Mouse (Mus musculus): ENCODE results near the gene Trpm3. TPM values are rescaled to one million over a fixed set of nuclear protein-coding genes. Genes with fewer than 3 reads are reported as not detected.

Gene Trpm3
- polyA plus RNA-seq, 1 experiment from 2014 or later, result 48.4 TPM

DNA sequence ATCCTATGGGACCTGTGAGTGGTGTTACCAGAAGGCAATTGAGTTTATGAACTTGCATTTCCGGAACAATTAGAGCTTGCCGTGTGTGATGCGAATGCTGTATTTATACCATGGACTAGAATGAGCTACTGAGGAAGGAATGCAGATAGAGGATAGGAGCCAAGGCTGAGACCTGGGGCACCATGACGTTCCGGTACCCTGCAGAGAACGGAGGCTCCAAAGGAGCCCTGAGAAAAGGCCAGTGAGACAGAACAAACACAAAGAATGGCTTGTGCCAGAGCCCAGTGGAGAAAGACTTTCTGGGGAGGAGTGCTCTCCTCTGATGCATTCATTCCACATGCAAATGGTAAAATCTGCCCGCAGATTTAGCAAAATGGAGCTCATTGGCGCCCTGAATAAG lies 682.9 kb downstream of the Trpm3 start:
- H3K4me1 ChIP-seq (replicated peaks; ENCODE audit: control insufficient read depth, insufficient read depth, low read length), result peaks cover 8% of the 10 kb centered on the region
- no peak overlapping the region for H3K27ac ChIP-seq
- ATAC-seq (ENCODE audit: low FRiP score) (no peak), DNase-seq (ENCODE audit: low spot score) (no peak)
- H3K36me3 ChIP-seq (replicated peaks; ENCODE audit: control insufficient read depth, insufficient read depth), result no peaks in the 10 kb centered on the region
- no peak overlapping the region for H3K4me3 ChIP-seq (replicated peaks; ENCODE audit: low read length)
- H3K9ac ChIP-seq, result no peak overlapping the region
- no peaks in the 10 kb centered on the region for H3K9me3 ChIP-seq (ENCODE audit: control insufficient read depth, low read length)
- H3K27me3 ChIP-seq (ENCODE audit: control insufficient read depth, insufficient read depth, low read length), result no peaks in the 10 kb centered on the region; the same call in 1 of the 2 replicates
- no peak overlapping the region for H3K4me2 ChIP-seq (replicated peaks)
- 66% methylated on average over 8 of the region's 8 CpGs for WGBS

DNA sequence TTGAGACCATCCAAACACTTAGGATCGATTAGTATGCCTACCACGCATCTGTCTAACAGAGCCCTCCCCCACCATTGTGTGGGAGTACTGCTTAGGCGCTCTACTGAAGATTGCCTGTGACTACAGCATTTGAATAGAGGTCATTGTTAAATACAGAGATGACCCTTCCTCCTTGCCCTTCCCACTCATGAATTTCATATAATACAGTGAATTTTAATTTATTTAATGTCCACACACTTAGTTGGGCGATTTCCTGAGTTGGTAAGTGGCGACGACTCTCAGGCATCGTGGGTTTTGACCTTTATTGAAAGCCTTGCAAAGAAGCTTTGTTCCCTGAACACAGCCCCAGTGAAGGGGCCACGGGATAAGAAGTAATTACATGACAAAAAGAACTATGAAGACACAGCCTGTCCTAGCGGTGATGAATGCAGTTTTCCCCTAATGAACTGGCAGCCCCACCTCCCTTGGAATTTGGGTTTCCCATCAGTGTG lies 684.7 kb downstream of the Trpm3 start:
- DNase-seq (ENCODE audit: low spot score), result no peak
- ATAC-seq (ENCODE audit: low FRiP score), result no peak
- WGBS, result 8% methylated on average over 9 of the region's 9 CpGs

DNA sequence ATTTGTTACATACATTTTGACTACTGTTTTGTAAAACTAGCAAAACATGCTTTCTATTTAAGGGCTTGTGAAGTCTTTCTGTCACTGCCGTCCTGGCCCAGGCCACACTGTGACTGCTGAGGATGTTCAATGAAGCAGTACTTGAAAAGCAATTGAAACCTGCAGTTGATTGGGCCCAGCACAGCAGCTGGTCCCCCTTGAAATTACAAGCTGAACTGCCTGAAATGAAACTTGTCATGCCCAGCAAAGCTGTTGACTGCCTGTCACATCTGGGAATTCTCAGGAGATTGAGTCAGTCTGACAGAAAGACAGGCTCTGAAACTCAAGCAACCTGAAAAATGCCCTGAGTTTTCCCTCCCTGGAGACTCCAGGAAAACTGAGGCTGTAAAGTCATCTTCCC lies 687.0 kb downstream of the Trpm3 start:
- WGBS, result 21% methylated on average over 1 of the region's 1 CpGs

More for the DNA sequence above, 684.7 kb downstream of the Trpm3 start:
- Histone ChIP-seq H3K4me2 (replicated peaks) (no peak overlapping the region), H3K4me3 (replicated peaks; ENCODE audit: low read length) (no peak overlapping the region), H3K27ac (no peak overlapping the region), H3K9me3 (ENCODE audit: control insufficient read depth, low read length) (no peaks in the 10 kb centered on the region), H3K9ac (no peak overlapping the region), H3K36me3 (replicated peaks; ENCODE audit: control insufficient read depth, insufficient read depth) (no peaks in the 10 kb centered on the region), H3K4me1 (replicated peaks; ENCODE audit: control insufficient read depth, insufficient read depth, low read length) (peaks cover 8% of the 10 kb centered on the region), H3K27me3 (ENCODE audit: control insufficient read depth, insufficient read depth, low read length) (no peaks in the 10 kb centered on the region; the same call in 1 of the 2 replicates)

DNA sequence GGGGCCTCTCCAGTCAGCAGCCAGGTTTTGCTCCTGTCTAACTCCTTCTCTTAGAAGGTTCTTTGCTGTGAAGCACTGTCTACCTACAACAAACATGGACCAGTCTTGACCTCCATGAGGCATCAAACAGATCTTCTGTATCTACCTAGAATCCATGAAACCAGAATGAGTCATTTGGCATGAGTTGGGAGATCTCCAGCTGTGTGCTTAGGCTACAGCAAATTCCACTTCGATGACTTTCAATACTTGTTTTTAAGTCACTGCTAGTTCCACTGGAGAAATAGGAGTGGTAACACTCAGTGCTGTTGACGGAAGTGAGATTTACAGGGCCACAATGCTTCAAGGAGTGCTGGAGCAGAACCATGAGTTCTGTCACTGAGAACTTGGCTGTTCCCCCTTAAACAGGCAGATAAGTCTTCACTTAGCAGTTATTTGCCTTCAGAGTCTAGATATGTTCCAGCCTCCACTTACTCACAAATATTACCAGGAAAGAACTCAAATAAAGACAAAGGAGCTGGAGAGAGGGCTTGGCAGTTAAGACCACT lies 689.4 kb downstream of the Trpm3 start:
- H3K4me3 ChIP-seq (replicated peaks; ENCODE audit: low read length), result no peak overlapping the region
- H3K9me3 ChIP-seq (ENCODE audit: control insufficient read depth, low read length), result peaks cover 3% of the 10 kb centered on the region; the same call in 1 of the 2 replicates
- no peak overlapping the region for H3K27ac ChIP-seq
- no peak overlapping the region for H3K4me2 ChIP-seq (replicated peaks)
- no peak overlapping the region for H3K9ac ChIP-seq
- 89% methylated on average over 2 of the region's 2 CpGs for WGBS
- no peaks in the 10 kb centered on the region for H3K27me3 ChIP-seq (ENCODE audit: control insufficient read depth, insufficient read depth, low read length)
- no peaks in the 10 kb centered on the region for H3K36me3 ChIP-seq (replicated peaks; ENCODE audit: control insufficient read depth, insufficient read depth)
- ATAC-seq (ENCODE audit: low FRiP score) (no peak), DNase-seq (ENCODE audit: low spot score) (no peak)
- H3K4me1 ChIP-seq (replicated peaks; ENCODE audit: control insufficient read depth, insufficient read depth, low read length), result peaks cover 7% of the 10 kb centered on the region

More for the DNA sequence above, 687.0 kb downstream of the Trpm3 start:
- H3K27me3 ChIP-seq (ENCODE audit: control insufficient read depth, insufficient read depth, low read length), result no peaks in the 10 kb centered on the region
- H3K4me2 ChIP-seq (replicated peaks), result no peak overlapping the region
- H3K9me3 ChIP-seq (ENCODE audit: control insufficient read depth, low read length), result peaks cover 3% of the 10 kb centered on the region; the same call in 1 of the 2 replicates
- no peak overlapping the region for H3K4me3 ChIP-seq (replicated peaks; ENCODE audit: low read length)
- no peak for DNase-seq (ENCODE audit: low spot score)
- peaks cover 8% of the 10 kb centered on the region for H3K4me1 ChIP-seq (replicated peaks; ENCODE audit: control insufficient read depth, insufficient read depth, low read length)
- H3K36me3 ChIP-seq (replicated peaks; ENCODE audit: control insufficient read depth, insufficient read depth), result no peaks in the 10 kb centered on the region
- ATAC-seq (ENCODE audit: low FRiP score), result peak; percentile 53; the same call in 1 of the 2 replicates
- no peak overlapping the region for H3K27ac ChIP-seq
- H3K9ac ChIP-seq, result no peak overlapping the region

DNA sequence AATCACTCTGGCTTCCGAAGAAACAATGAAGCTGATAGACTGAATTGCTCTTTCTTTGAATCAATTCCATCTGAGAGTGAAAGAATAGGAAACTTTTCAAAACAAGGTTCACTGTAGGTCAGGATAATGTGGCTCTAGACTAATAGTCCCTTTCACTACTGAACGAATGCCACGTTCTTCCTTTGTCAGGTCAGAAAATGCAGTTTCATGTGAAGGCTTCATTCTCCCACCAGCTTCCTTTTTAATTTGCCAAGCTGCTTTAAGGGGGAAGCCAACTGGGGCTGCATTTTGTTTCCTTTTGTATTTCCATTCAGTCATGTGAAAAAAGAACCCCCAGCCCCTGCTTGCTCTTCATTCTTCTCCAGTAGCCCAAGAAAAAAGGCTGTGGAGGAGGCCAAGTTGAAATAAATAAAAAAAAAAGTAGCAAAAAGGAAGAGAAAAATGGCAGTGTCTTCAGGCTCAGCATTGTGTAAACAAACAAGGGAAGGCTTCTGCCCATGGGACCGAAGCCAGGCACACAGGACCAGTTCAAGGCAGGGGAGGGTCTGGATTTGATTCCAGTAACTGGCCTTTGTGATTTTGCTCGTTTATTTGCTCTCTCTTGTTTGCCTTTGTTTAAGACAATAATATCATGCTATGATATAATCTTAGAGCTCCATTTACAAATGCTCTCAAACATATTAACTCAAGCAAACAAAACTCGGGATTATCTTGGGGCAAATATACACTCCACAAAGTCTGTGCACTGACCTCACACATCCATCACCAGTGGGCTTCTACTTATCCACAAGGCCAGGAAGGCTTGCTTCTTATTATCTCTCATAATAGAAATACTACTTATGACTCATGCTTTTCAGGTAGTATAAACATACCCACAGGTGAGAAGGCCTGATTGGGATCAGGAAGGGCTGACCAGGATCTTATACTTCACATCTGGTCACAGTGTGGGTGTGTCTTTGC lies 702.5 kb downstream of the Trpm3 start:
- Histone ChIP-seq H3K36me3 (replicated peaks; ENCODE audit: control insufficient read depth, insufficient read depth) (no peaks in the 10 kb centered on the region), H3K9me3 (ENCODE audit: control insufficient read depth, low read length) (no peaks in the 10 kb centered on the region), H3K4me3 (replicated peaks; ENCODE audit: low read length) (no peak overlapping the region), H3K27ac (no peak overlapping the region), H3K9ac (no peak overlapping the region), H3K27me3 (ENCODE audit: control insufficient read depth, insufficient read depth, low read length) (no peaks in the 10 kb centered on the region; the same call in 1 of the 2 replicates), H3K4me1 (replicated peaks; ENCODE audit: control insufficient read depth, insufficient read depth, low read length) (no peaks in the 10 kb centered on the region), H3K4me2 (replicated peaks) (no peak overlapping the region)
- 22% methylated on average over 6 of the region's 6 CpGs for WGBS
- DNase-seq (ENCODE audit: low spot score) (peak; percentile 47), ATAC-seq (ENCODE audit: low FRiP score) (peak; percentile 55; the same call in 1 of the 2 replicates)

DNA sequence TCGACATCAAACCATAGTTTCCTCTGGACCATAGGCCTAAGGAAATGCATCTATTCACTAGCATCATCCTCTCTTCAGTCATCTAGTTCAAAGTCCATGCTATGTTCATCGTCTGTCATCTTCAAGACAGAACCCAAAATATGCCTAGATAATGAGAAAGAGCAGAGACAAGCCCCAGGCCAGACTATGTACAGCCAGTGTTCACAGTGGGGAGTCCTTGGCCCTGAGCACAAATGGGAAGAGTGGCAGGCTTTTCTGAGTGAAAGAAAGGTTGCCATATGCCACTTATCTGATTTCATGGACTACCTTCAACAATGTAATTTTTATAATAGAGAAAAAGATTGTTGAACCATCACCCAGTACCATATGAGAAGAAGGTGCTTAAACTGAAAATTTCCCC lies 703.9 kb downstream of the Trpm3 start:
- WGBS, result 84% methylated on average over 2 of the region's 2 CpGs
- H3K27ac ChIP-seq, result no peak overlapping the region
- no peaks in the 10 kb centered on the region for H3K36me3 ChIP-seq (replicated peaks; ENCODE audit: control insufficient read depth, insufficient read depth)
- H3K27me3 ChIP-seq (ENCODE audit: control insufficient read depth, insufficient read depth, low read length), result no peaks in the 10 kb centered on the region; the same call in 1 of the 2 replicates
- H3K4me2 ChIP-seq (replicated peaks), result no peak overlapping the region
- peaks cover 3% of the 10 kb centered on the region; the same call in 1 of the 2 replicates for H3K4me1 ChIP-seq (replicated peaks; ENCODE audit: control insufficient read depth, insufficient read depth, low read length)
- no peak for DNase-seq (ENCODE audit: low spot score)
- ATAC-seq (ENCODE audit: low FRiP score), result no peak
- no peaks in the 10 kb centered on the region for H3K9me3 ChIP-seq (ENCODE audit: control insufficient read depth, low read length)
- no peak overlapping the region for H3K4me3 ChIP-seq (replicated peaks; ENCODE audit: low read length)
- no peak overlapping the region for H3K9ac ChIP-seq

DNA sequence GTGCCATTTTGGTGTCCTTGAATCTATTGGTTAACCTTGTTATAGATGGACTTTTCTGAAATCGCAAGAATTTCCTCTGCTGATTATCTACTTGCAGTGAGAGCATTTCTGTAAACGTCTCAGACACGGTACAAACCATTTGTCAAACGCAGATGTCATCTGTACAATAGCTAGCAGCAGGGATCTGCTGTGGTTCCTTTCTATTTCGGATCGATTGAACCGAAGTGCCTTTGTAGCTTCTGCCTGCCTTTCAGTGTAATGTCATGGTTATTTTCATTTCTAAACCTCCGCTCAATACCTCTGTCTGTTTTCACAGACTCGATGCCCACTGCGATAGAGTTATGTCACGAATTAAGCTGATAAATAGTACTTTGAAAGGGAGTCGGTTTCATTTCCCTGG lies 708.9 kb downstream of the Trpm3 start:
- no peak for DNase-seq (ENCODE audit: low spot score)
- H3K36me3 ChIP-seq (replicated peaks; ENCODE audit: control insufficient read depth, insufficient read depth), result no peaks in the 10 kb centered on the region
- peak overlapping the region; percentile 33 for H3K4me2 ChIP-seq (replicated peaks)
- H3K4me3 ChIP-seq (replicated peaks; ENCODE audit: low read length), result no peak overlapping the region
- no peak overlapping the region for H3K27ac ChIP-seq
- peaks cover 6% of the 10 kb centered on the region; the same call in 1 of the 2 replicates for H3K4me1 ChIP-seq (replicated peaks; ENCODE audit: control insufficient read depth, insufficient read depth, low read length)
- no peak for ATAC-seq (ENCODE audit: low FRiP score)
- H3K9ac ChIP-seq, result no peak overlapping the region
- H3K9me3 ChIP-seq (ENCODE audit: control insufficient read depth, low read length), result no peaks in the 10 kb centered on the region
- 12% methylated on average over 12 of the region's 12 CpGs for WGBS
- peaks cover 5% of the 10 kb centered on the region; the same call in 1 of the 2 replicates for H3K27me3 ChIP-seq (ENCODE audit: control insufficient read depth, insufficient read depth, low read length)

DNA sequence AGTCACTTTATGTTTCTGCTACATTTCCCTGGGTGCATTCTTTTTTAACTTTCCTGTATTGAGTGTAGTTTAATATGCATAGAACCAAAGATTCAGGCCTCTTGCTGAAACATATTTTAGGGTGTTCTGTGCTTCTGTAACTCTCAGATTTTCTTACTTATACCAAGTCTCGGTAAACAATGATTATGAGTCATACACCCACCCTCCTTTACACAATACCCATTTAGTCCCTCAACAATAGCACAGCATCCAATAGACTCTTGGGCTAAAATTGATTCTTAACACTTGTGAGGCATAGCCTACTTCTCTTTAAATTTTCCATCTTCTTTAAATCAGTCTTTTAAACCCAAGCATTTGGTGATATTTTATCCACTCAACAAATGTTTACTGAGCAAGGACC lies 709.4 kb downstream of the Trpm3 start:
- Histone ChIP-seq H3K36me3 (replicated peaks; ENCODE audit: control insufficient read depth, insufficient read depth) (no peaks in the 10 kb centered on the region), H3K4me2 (replicated peaks) (no peak overlapping the region), H3K27ac (no peak overlapping the region), H3K9ac (no peak overlapping the region), H3K27me3 (ENCODE audit: control insufficient read depth, insufficient read depth, low read length) (peaks cover 5% of the 10 kb centered on the region; the same call in 1 of the 2 replicates), H3K4me1 (replicated peaks; ENCODE audit: control insufficient read depth, insufficient read depth, low read length) (peaks cover 6% of the 10 kb centered on the region; the same call in 1 of the 2 replicates), H3K4me3 (replicated peaks; ENCODE audit: low read length) (no peak overlapping the region), H3K9me3 (ENCODE audit: control insufficient read depth, low read length) (no peaks in the 10 kb centered on the region)
- no peak for ATAC-seq (ENCODE audit: low FRiP score)
- no peak for DNase-seq (ENCODE audit: low spot score)
- 25% methylated on average over 1 of the region's 1 CpGs for WGBS
